Mouse (Mus musculus) layer of hippocampus, adult 2 months (tissue): ENCODE data around the gene Pon2. TPM values are rescaled to one million over a fixed set of nuclear protein-coding genes. Genes with fewer than 3 reads are reported as not detected.

ENCODE experiments used
- DNase-seq, 2 experiments: peaks; one replicate each; pipeline ENCODE4 v3.0.0; 2022; ENCODE audit warnings: low spot score in 2 of 2
- H3K27ac ChIP-seq: fragments of 200-600 bp; 2 replicates; pipeline ENCODE4 v1.8.1; 2022
- H3K4me3 ChIP-seq: fragments of 200-600 bp; 2 replicates; pipeline ENCODE4 v1.8.1; 2022; ENCODE audit warnings: mild to moderate bottlenecking
- CTCF ChIP-seq: fragments of 200-600 bp; conservative IDR thresholded peaks from 2 replicates; pipeline ENCODE4 v1.8.1; 2022; ENCODE audit warnings: antibody characterized with exemption, mild to moderate bottlenecking, moderate library complexity
- total RNA-seq, 2 experiments: library from RNA; stranded (reverse); gene quantifications; 2 replicates each; pipeline ENCODE4 v1.2.3; 2021

Pon2 gene
- total RNA-seq, 2 experiments from 2014 or later: 17.9 to 19.5 TPM

DNA sequence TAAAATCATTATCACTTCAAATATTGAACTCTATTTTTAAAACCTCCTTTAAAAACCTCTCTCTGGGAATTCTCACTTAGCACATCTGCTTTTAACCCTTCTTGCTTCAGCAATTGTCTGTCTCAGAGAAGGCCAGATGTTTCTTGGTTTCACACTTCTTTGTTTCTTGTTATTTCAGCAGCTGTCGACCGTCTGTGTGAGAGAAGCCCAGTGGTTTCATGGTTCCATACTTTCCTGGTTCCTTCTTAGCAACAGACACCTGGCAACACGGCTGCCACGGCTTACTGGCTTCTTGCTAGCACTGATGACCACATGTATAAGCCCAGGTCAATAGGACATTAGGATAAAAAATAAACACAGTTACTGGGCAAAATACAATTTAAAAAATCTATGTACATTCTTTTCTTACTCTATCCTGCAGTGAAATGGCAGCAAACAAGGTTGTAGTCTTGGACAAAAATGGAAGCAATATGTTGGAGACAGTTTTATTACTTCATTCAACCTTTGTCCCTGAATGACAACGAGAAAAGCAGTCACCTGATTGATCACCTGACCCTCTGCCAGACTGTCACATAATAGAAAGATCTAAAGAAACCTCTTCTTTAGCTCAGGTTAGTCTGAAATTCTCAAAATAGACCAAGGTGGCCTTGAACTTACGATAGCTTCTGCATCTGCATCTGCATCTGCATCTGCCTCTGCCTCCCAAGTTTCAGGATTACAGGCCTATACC, 17.5 kb downstream of the Pon2 start:
- no peak for TF ChIP-seq CTCF
- Histone ChIP-seq H3K4me3 (no peak overlapping the region), H3K27ac (no peak overlapping the region)
- DNase-seq: no peak

DNA sequence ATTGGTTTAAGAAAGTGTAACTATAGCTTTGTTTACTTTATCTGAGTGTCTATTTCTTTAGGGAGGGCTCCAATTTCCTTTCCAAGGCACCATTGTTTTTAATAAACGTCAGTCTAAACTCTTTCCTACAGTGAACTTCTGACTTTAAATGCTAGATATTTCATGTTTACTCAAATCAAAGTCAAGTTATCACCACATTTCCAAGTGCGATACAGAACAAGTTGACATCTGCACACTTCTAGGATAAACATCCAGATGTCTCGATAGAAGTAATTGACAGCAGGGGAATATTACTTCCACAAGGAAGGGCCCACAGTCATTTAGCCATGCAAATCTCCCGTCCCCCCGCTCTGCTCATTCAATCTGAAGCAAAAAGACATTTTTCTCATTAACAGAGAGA, 20.3 kb downstream of the Pon2 start:
- no peak overlapping the region for H3K27ac ChIP-seq
- TF ChIP-seq CTCF: no peak
- no peak overlapping the region for H3K4me3 ChIP-seq
- no peak for DNase-seq

DNA sequence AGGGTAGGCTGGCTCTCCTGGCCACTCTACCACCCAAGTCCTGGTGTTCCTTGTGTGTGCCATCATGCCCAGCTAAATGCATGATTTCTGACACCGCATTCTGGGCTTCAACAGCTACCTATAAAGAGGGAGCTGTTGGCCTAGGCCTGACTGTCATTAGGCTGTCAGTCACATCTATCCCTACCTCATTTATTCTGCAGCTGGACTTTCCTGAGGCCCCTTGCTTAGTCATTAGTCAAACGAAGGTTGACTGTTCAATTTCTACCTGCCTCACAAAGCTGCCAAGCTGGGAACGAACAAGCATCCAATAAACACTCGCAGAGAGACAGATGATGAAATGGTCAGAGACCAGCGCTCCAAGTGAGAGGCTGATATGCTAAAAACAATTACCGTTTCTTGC, 28.6 kb downstream of the Pon2 start:
- TF ChIP-seq CTCF: no peak
- DNase-seq: no peak
- H3K27ac ChIP-seq: no peak overlapping the region
- H3K4me3 ChIP-seq: no peak overlapping the region

DNA sequence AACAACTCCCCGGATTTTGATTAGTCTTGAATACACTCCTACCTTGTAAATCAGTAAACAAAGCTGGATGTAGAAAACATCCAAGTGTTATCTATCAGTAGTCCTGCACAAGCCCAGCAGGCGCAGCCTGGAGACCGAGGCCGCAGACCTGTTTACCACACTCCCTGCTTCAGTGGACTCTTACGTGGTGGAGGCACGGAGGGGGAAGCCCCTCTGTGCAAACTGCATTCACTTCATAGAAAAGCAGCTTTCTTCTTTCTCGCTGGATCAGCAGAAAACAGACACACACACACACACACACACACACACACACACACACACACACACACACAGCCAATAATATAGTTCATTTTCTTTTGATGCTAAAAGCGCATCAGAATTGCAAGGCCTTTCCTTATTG, 33.5 kb downstream of the Pon2 start:
- Histone ChIP-seq H3K4me3 (no peak overlapping the region), H3K27ac (no peak overlapping the region)
- DNase-seq: no peak
- TF ChIP-seq CTCF: no peak

DNA sequence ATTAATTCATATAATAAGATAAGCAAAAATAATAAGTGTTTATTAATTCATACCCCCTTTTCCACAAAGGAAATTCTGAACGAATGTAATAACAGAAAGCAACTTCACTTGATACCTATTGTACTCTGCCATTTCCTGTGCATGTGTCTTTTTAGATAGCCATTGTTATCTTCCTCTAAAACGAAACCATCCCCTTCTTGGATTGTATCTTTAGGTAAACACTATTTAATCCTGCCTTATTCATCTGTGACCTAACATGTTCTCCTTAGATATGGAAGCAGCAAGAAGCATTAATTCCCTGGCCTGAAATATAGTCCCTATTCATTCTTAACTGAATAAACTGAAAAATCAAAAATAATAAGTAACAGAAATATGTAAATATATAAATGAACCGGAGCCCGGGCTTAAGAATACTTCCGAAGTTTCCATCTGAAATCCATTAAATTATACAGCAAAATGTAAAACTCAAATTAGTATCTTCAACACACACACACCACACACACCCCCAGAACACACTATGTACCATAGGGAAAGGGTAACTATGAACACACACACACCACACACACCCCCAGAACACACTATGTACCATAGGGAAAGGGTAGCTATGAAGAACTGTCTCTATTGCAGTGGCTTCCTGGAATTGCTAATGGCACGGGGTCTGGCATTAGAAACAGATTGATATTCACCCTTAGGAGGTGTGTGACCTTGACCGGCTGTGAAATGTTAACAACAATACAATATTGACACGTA, 34.8 kb downstream of the Pon2 start:
- Histone ChIP-seq H3K27ac (no peak overlapping the region), H3K4me3 (no peak overlapping the region)
- TF ChIP-seq CTCF: no peak
- DNase-seq: no peak

DNA sequence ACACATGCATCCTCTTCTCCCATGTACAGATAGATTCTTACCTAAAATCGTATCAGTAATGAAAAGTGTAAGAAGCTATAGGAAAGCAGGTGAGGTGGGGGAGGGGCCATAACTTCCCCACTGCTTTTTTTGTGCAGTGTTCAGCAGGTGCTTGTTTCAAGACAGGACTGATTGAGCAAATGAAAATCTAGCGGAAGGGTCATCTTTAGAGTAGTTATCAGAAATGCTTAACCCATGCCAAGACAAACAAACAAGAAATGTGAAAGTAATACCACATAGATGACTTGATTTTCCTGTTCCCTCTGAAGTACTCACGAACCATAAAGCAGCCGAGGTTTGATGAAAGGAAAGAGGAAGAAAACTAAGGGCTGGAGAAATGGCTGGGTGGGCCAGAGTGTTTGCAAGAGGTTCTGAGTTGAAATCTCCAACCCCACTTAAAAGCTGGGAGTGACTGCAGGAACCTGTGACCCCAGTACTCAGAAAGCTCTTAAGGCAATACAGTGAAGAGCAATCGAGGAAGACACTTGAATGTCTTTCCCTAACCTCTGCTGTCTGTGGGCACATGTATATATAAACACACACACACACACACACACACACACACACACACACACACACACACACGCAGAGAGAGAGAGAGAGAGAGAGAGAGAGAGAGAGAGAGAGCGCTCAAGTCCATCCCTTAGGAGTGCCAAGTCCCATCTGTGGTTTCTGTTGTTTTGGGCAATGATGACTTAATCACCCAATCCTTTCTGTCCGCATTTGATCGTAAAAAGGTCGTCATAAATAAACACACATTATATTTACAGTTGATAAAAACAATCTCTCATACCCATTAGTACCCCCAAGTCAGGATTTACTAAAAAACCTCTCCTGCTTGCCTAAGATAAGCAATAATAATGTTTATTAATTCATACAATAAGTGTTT, 35.7 kb downstream of the Pon2 start:
- H3K4me3 ChIP-seq: no peak overlapping the region
- H3K27ac ChIP-seq: no peak overlapping the region
- no peak for DNase-seq
- no peak for TF ChIP-seq CTCF

DNA sequence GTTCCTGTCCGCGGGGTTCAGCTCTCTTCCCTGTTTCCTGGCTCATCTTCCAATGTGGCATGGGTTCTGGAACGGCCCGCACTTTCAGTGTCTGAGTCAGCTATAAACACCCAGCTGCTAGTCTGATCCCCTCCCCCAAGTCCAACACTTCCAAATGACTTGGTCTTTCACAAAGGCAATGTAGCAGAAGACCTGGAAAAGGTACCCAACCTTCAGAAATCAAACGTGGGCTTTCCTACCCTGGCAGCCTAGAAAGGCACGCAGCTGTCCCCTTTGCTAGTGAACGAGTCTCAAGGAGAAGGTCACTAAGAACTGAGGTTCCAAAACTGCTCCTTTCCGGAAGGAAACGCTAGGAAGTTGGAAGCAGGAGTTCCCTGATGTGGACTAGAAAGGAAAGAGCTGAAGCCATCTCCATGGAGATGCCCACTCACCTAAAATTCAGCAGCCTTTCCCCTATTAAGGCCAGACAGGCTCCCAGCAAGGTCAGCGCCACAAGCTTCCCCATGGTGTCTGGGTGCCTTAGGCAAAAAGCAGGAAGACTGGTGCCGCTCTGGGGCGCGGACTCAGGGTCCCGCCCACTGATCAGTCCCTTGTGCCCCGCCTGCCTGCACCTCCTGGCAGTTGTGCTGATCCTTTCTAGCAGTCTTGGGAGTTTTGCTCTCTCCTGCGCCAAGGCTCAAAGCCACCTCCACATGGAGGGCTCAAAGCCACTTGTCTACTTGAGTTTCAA, 42.4 kb downstream of the Pon2 start, which contains the start of gene Pon3:
Gene Pon3 (minus strand): TSS at position 565 of the 730 bp plus-strand sequence.
- Histone ChIP-seq H3K27ac (no peak within 1 kb of the TSS), H3K4me3 (peak within 1 kb of the TSS; percentile 28)
- no peak for TF ChIP-seq CTCF
- DNase-seq: no peak

DNA sequence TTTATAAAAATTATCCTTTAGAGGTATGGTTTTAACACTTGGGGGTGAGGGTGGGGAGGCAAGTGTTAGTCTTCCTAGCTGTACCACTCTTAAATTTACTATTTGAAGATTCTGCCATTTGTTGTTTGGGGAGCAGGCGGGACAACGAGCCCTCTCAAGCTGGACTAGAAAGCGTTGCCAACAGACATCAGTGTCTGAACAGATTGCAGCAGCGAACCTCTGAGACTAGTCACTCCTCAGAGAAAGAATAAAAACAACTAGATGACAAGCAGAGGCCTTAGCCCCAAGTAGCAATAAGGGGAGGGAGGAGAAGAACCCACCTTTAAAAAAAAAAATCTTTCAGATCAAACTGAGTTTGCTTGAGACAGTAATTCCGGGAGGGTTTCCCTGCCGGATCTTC, 43.0 kb downstream of the Pon2 start:
- no peak for DNase-seq
- no peak overlapping the region for H3K4me3 ChIP-seq
- no peak for TF ChIP-seq CTCF
- no peak overlapping the region for H3K27ac ChIP-seq

DNA sequence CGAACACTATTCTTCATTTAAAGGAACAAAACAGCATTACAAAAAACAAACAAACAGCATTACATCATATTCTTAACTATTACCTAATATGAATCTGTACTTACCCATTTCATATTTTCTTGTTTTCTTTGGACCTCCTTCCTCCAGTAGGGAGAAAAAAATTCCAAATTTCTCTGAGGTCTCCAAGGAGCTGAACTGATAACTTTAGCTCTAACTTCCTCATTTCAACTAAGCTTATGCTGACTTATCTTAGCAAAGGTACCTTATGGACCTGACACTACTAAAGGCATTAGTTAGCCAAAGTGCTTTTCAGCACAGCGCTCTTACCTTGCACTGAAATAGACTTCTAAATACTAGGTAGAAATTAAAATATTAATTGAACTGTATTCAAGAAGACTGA, 43.4 kb downstream of the Pon2 start:
- Histone ChIP-seq H3K4me3 (no peak overlapping the region), H3K27ac (no peak overlapping the region)
- no peak for TF ChIP-seq CTCF
- no peak for DNase-seq

DNA sequence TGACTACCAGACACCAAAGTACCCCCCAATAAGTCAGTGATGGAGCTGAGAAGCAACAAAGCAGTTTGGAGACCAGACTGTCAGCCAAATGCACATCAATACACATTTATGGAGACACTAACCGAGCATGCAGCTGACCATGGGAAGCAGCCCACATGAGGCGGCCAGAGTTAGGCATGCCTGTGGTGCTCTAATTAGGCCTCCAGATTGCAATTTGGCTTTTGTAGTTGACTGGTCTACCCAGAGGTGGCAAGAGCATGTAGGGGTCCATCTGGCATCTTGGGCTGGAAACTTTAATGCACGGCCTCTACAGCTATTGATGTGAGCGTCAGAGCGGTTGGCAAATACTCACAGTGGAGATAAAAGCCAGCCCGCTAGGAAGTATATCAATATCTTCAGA, 52.3 kb downstream of the Pon2 start:
- Histone ChIP-seq H3K27ac (no peak overlapping the region), H3K4me3 (no peak overlapping the region)
- DNase-seq: no peak
- TF ChIP-seq CTCF: no peak

DNA sequence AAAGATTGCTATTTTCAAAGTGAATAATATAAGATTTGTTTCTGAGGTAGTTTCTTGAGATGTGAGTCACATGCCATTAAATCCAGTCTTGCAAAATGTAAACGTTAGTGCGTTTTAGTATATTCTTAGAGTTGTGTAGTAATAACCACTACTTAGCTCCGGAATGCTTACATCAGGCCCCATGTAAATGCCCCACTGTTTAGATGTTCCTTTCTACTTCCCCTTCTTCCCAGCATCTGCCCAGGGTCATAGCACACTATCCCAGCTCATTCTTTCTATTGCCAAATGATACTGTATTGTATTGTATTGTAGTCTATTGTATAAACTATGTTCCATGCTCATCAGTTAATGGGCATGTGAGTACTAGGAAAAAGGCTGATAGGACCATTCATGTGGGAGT, 59.5 kb downstream of the Pon2 start:
- TF ChIP-seq CTCF: no peak
- H3K27ac ChIP-seq: no peak overlapping the region
- no peak overlapping the region for H3K4me3 ChIP-seq
- no peak for DNase-seq

DNA sequence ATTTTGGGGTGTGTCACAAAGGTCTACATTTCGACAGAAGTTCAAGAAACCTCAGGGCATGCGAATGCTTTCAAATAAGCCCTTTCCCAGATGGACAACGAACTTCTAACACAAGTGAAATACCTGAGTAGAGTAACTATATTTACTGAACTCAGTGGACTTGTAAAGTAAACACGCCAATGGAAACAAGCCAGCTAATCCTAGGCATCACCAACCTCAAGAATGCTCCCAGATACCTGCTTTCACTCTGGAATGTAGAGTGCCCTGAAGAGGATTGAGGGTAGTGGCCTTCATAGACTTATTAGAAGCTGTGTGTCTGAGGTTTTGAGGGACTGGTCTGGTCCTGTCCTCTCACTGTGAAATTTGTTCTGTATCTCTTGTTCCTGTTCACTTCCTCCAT, 60.7 kb downstream of the Pon2 start:
- H3K4me3 ChIP-seq: no peak overlapping the region
- TF ChIP-seq CTCF: no peak
- no peak for DNase-seq

More for the DNA sequence above, 60.7 kb downstream of the Pon2 start:
- no peak overlapping the region for H3K27ac ChIP-seq
